ENCODE assay signal across 16 mouse cellular contexts in the genomic region with DNA sequence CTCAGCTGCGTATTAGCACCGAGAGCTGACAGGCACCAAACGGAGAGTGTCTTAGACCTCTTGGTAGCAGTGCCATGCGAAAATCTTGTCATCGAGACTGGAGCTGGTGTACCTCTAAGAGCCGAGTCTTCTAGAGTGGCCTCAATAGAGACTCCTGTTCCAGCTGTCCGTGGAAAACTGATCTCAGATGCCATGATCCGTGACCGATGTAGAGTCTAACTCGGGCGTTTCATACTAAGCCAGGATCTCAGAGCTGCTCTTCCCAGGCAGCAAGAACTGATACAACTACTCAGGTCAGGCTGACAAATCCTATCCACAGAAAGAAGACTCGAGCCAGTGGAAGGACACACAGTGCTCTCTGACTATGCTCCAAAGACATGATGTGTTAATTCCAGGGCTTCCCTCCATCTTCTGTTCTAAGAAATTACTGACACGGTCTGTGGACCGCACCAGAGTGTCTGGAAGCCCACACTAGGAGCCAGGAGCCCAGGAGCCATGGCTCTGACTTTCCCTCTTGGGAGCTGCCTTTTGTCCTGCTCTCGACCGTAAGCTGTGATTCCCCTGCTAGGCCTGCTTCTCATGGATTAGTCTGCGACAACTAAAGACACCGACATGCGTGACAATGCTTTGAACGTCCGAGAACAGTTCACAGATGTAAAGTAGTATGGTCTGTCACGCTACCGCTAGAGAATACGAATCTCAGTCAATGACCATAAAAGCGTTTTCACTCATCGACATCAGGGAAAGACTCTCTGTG.
DNase-seq lines count a peak whose midpoint lies in the region; ATAC-seq and TF ChIP-seq lines count a peak whose summit lies in the region.
"Had no signal": no experiment of that assay in that cellular context is flagged by ENCODE, and none has a peak within 500 bp of the region (broad histone marks: within the 10 kb centered on the region; RNA-seq: fewer than 3 reads in every experiment).

No protein-coding gene starts in this region.

- H3K4me3 ChIP-seq in forebrain, embryonic 11.5 days (ENCODE audit: low read depth, low read length), result no peak overlapping the region
- H3K4me3 ChIP-seq in forebrain, embryonic 12.5 days (replicated peaks), result no peak overlapping the region
- no peak overlapping the region for H3K4me3 ChIP-seq in heart, postnatal 0 days (ENCODE audit: low read depth, low read length)
- no peak overlapping the region for H3K4me3 ChIP-seq in limb, embryonic 12.5 days (replicated peaks)
- no peak overlapping the region for H3K4me3 ChIP-seq in limb, embryonic 10.5 days
- H3K4me3 ChIP-seq in embryonic facial prominence, embryonic 15.5 days (replicated peaks), result no peak overlapping the region
- no peak overlapping the region for H3K4me3 ChIP-seq in thymus, adult 2 months (ENCODE audit: control insufficient read depth, insufficient read depth, low read length)
- H3K4me3 ChIP-seq: heart, embryonic 10.5 days; left cerebral cortex, adult 2 months; lung, embryonic 15.5 days had no signal

- intact Hi-C loops in heart, postnatal 36 days (cut with DNase I), result no loop called here

- TF ChIP-seq EP300 in heart, postnatal 0 days (IDR thresholded peaks at IDR 0.05; ENCODE audit: low read depth), result no peak

- H3K27ac ChIP-seq in forebrain, embryonic 11.5 days (ENCODE audit: low read depth, low read length), result no peak overlapping the region
- H3K27ac ChIP-seq in forebrain, embryonic 12.5 days, result no peak overlapping the region
- H3K27ac ChIP-seq in heart, postnatal 0 days (ENCODE audit: low read depth), result peak overlapping the region; percentile 43; the same call in 1 of the 2 replicates
- peak overlapping the region; percentile 85 for H3K27ac ChIP-seq in limb, embryonic 12.5 days
- no peak overlapping the region for H3K27ac ChIP-seq in limb, embryonic 10.5 days
- no peak overlapping the region for H3K27ac ChIP-seq in embryonic facial prominence, embryonic 15.5 days (replicated peaks)
- H3K27ac ChIP-seq in thymus, adult 2 months (ENCODE audit: control insufficient read depth, insufficient read depth, low read length), result no peak overlapping the region
- H3K27ac ChIP-seq: heart, embryonic 10.5 days; left cerebral cortex, adult 2 months; lung, embryonic 15.5 days had no signal

- no peak for ATAC-seq in forebrain, embryonic 11.5 days (replicated peaks; ENCODE audit: low FRiP score)
- no peak for ATAC-seq in forebrain, embryonic 12.5 days (ENCODE audit: low FRiP score)
- ATAC-seq in heart, postnatal 0 days (ENCODE audit: insufficient read depth, low read depth), result no peak
- no peak for ATAC-seq in limb, embryonic 12.5 days (ENCODE audit: insufficient number of reproducible peaks, insufficient read depth, low FRiP score, low TSS enrichment, low read depth)
- ATAC-seq in embryonic facial prominence, embryonic 15.5 days (ENCODE audit: insufficient number of reproducible peaks, low FRiP score, low TSS enrichment, low read depth), result 0 out of 2 replicates have a peak, but pooled peaks have one; percentile 11
- ATAC-seq: forebrain, embryonic 16.5 days had no signal

- TF ChIP-seq POLR2A in thymus, adult 2 months (IDR thresholded peaks at IDR 0.05; ENCODE audit: control insufficient read depth, extremely low read depth, insufficient read depth, low read length, poor library complexity), result no peak

- WGBS in forebrain, embryonic 11.5 days, result 91% methylated on average over 26 of the region's 26 CpGs
- WGBS in forebrain, embryonic 12.5 days, result 90% methylated on average over 26 of the region's 26 CpGs
- 74% methylated on average over 26 of the region's 26 CpGs for WGBS in heart, postnatal 0 days
- WGBS in limb, embryonic 12.5 days, result 86% methylated on average over 26 of the region's 26 CpGs
- 92% methylated on average over 26 of the region's 26 CpGs for WGBS in limb, embryonic 10.5 days
- WGBS in embryonic facial prominence, embryonic 15.5 days, result 67% methylated on average over 26 of the region's 26 CpGs
- 96% methylated on average over 26 of the region's 26 CpGs for WGBS in thymus, adult 2 months

- H3K36me3 ChIP-seq in forebrain, embryonic 11.5 days (ENCODE audit: control insufficient read depth, insufficient read depth, low read length), result no peaks in the 10 kb centered on the region
- peaks cover 4% of the 10 kb centered on the region; the same call in 1 of the 2 replicates for H3K36me3 ChIP-seq in forebrain, embryonic 12.5 days (replicated peaks)
- peaks cover 30% of the 10 kb centered on the region for H3K36me3 ChIP-seq in heart, postnatal 0 days (replicated peaks; ENCODE audit: control insufficient read depth, insufficient read depth, low read length)
- peaks cover 23% of the 10 kb centered on the region for H3K36me3 ChIP-seq in limb, embryonic 12.5 days
- H3K36me3 ChIP-seq in limb, embryonic 10.5 days, result peaks cover 15% of the 10 kb centered on the region; the same call in 1 of the 2 replicates
- H3K36me3 ChIP-seq in embryonic facial prominence, embryonic 15.5 days, result peaks cover 16% of the 10 kb centered on the region
- peaks cover 5% of the 10 kb centered on the region; the same call in 1 of the 2 replicates for H3K36me3 ChIP-seq in thymus, adult 2 months (ENCODE audit: control insufficient read depth, insufficient read depth, low read length)

- no peaks in the 10 kb centered on the region for H3K9me3 ChIP-seq in forebrain, embryonic 11.5 days (ENCODE audit: control insufficient read depth, low read length)
- H3K9me3 ChIP-seq in forebrain, embryonic 12.5 days, result no peaks in the 10 kb centered on the region
- no peaks in the 10 kb centered on the region for H3K9me3 ChIP-seq in heart, postnatal 0 days (replicated peaks; ENCODE audit: control insufficient read depth, low read length)
- no peaks in the 10 kb centered on the region for H3K9me3 ChIP-seq in limb, embryonic 12.5 days
- H3K9me3 ChIP-seq in limb, embryonic 10.5 days (replicated peaks), result no peaks in the 10 kb centered on the region
- H3K9me3 ChIP-seq in embryonic facial prominence, embryonic 15.5 days (replicated peaks), result no peaks in the 10 kb centered on the region
- H3K9me3 ChIP-seq: heart, embryonic 10.5 days; lung, embryonic 15.5 days had no signal

- no peaks in the 10 kb centered on the region for H3K27me3 ChIP-seq in forebrain, embryonic 11.5 days (ENCODE audit: control insufficient read depth, insufficient read depth, low read length)
- H3K27me3 ChIP-seq in forebrain, embryonic 12.5 days, result no peaks in the 10 kb centered on the region
- no peaks in the 10 kb centered on the region for H3K27me3 ChIP-seq in heart, postnatal 0 days (ENCODE audit: control insufficient read depth, insufficient read depth, low read length)
- no peaks in the 10 kb centered on the region for H3K27me3 ChIP-seq in limb, embryonic 12.5 days
- no peaks in the 10 kb centered on the region for H3K27me3 ChIP-seq in limb, embryonic 10.5 days (ENCODE audit: low read depth, poor library complexity, severe bottlenecking)
- H3K27me3 ChIP-seq in embryonic facial prominence, embryonic 15.5 days, result no peaks in the 10 kb centered on the region
- no peaks in the 10 kb centered on the region for H3K27me3 ChIP-seq in thymus, adult 2 months (ENCODE audit: control insufficient read depth, insufficient read depth, low read length)
- H3K27me3 ChIP-seq: CH12.LX; lung, embryonic 15.5 days had no signal

- no peaks in the 10 kb centered on the region for H3K4me1 ChIP-seq in forebrain, embryonic 11.5 days (replicated peaks; ENCODE audit: control insufficient read depth, insufficient read depth, low read length)
- H3K4me1 ChIP-seq in forebrain, embryonic 12.5 days, result peaks cover 4% of the 10 kb centered on the region; the same call in 1 of the 2 replicates
- H3K4me1 ChIP-seq in heart, postnatal 0 days (ENCODE audit: control insufficient read depth, insufficient read depth), result peaks cover under 1% of the 10 kb centered on the region
- peaks cover 23% of the 10 kb centered on the region for H3K4me1 ChIP-seq in limb, embryonic 12.5 days (replicated peaks)
- H3K4me1 ChIP-seq in limb, embryonic 10.5 days, result peaks cover 13% of the 10 kb centered on the region
- peaks cover 43% of the 10 kb centered on the region for H3K4me1 ChIP-seq in embryonic facial prominence, embryonic 15.5 days
- no peaks in the 10 kb centered on the region for H3K4me1 ChIP-seq in thymus, adult 2 months (replicated peaks; ENCODE audit: control insufficient read depth, insufficient read depth, low read length)

- H3K9ac ChIP-seq in forebrain, embryonic 11.5 days (ENCODE audit: low read length), result no peak overlapping the region
- H3K9ac ChIP-seq in forebrain, embryonic 12.5 days, result no peak overlapping the region
- no peak overlapping the region for H3K9ac ChIP-seq in heart, postnatal 0 days (replicated peaks; ENCODE audit: low read depth, low read length)
- no peak overlapping the region for H3K9ac ChIP-seq in limb, embryonic 12.5 days (replicated peaks)
- H3K9ac ChIP-seq in embryonic facial prominence, embryonic 15.5 days, result no peak overlapping the region
- H3K9ac ChIP-seq: lung, embryonic 15.5 days had no signal

- peak; percentile 27 for DNase-seq in forebrain, embryonic 11.5 days (ENCODE audit: low spot score)
- no peak for DNase-seq in heart, postnatal 0 days (ENCODE audit: low spot score)
- DNase-seq in heart, postnatal 36 days, result no peak
- DNase-seq in limb, embryonic 10.5 days (ENCODE audit: low spot score), result no peak
- no peak for DNase-seq in thymus, adult 2 months
- DNase-seq: adrenal gland, postnatal 14 days; cerebellum, adult 2 months; thymus, postnatal 14 days had no signal

- no peak for TF ChIP-seq CTCF in heart, postnatal 0 days (IDR thresholded peaks at IDR 0.05; ENCODE audit: low read depth)
- no peak for TF ChIP-seq CTCF in thymus, adult 2 months (IDR thresholded peaks at IDR 0.05; ENCODE audit: borderline replicate concordance, control insufficient read depth, extremely low read depth, insufficient read depth, low read length, poor library complexity)

- no peak overlapping the region for H3K4me2 ChIP-seq in forebrain, embryonic 11.5 days (ENCODE audit: low read depth, low read length, severe bottlenecking)
- no peak overlapping the region for H3K4me2 ChIP-seq in forebrain, embryonic 12.5 days
- H3K4me2 ChIP-seq in heart, postnatal 0 days (ENCODE audit: low read depth, low read length), result no peak overlapping the region
- H3K4me2 ChIP-seq in limb, embryonic 12.5 days, result no peak overlapping the region
- no peak overlapping the region for H3K4me2 ChIP-seq in embryonic facial prominence, embryonic 15.5 days (replicated peaks)
- H3K4me2 ChIP-seq: lung, embryonic 15.5 days had no signal

Comparison
In these comparisons a context has a peak if more than half of its experiments do, and no peak if none do; other contexts are left out.
1. H3K27ac ChIP-seq: peak in heart, postnatal 0 days (single experiment) and limb, embryonic 12.5 days (single experiment); none in forebrain, embryonic 11.5 days (single experiment), forebrain, embryonic 12.5 days (single experiment), limb, embryonic 10.5 days (single experiment), embryonic facial prominence, embryonic 15.5 days (single experiment) and thymus, adult 2 months (single experiment).